Mouse (Mus musculus) left cerebral cortex, adult 9 months (tissue): ENCODE measurements around the gene Smok3a.
"Not testable (repeated sequence)": the region's sequence is repeated elsewhere in the genome, so short reads cannot be mapped to it uniquely, and the experiment has no call there.

ENCODE experiments used
- DNase-seq, 2 experiments: peaks; one replicate each; pipeline ENCODE4 v3.0.0; 2022; ENCODE audit warnings: low spot score in 2 of 2

The Smok3a gene

GRCm38 (mm10) chr5:138020961-138021479, at the start of gene Smok3a, which contains the start of gene Smok3b:
TSS of gene Smok3a (plus strand) at chr5:138021261.
TSS of gene Smok3b (plus strand) at chr5:138021429.
- not testable (repeated sequence) for DNase-seq

- DNase-seq = no peak
Measured at GRCm38 (mm10) chr5:137973161-137973560, 47.9 kb upstream of the Smok3a start.

GRCm38 (mm10) chr5:137973738-137974137, 47.3 kb upstream of the Smok3a start:
- no peak for DNase-seq

- DNase-seq = no peak
Measured at GRCm38 (mm10) chr5:137974724-137975123, 46.3 kb upstream of the Smok3a start.

GRCm38 (mm10) chr5:137975434-137975833, 45.6 kb upstream of the Smok3a start:
- no peak for DNase-seq

- DNase-seq = no peak
Measured at GRCm38 (mm10) chr5:137977291-137977690, 43.8 kb upstream of the Smok3a start.

- DNase-seq = no peak
Measured at GRCm38 (mm10) chr5:137979081-137979480, 42.0 kb upstream of the Smok3a start.

- DNase-seq = no peak
Measured at GRCm38 (mm10) chr5:137981300-137981699, 39.8 kb upstream of the Smok3a start, which contains the start of gene Azgp1. TSS of gene Azgp1 (plus strand) at chr5:137981520.

- DNase-seq = no peak
Measured at GRCm38 (mm10) chr5:137986351-137986750, 34.7 kb upstream of the Smok3a start.

- no peak for DNase-seq
Measured at GRCm38 (mm10) chr5:138009437-138009836, 11.6 kb upstream of the Smok3a start.

GRCm38 (mm10) chr5:138012382-138012781, 8.7 kb upstream of the Smok3a start:
- no peak for DNase-seq

- no peak for DNase-seq
Measured at GRCm38 (mm10) chr5:138016530-138016929, 4.5 kb upstream of the Smok3a start.

- no peak for DNase-seq
Measured at GRCm38 (mm10) chr5:138016997-138017396, 4.1 kb upstream of the Smok3a start.

- DNase-seq = not testable (repeated sequence)
Measured at GRCm38 (mm10) chr5:138019577-138019976, 1.5 kb upstream of the Smok3a start.

GRCm38 (mm10) chr5:138052894-138053293, 31.8 kb downstream of the Smok3a start, which contains the start of gene Smok3c:
TSS of gene Smok3c (plus strand) at chr5:138053194.
- not testable (repeated sequence) for DNase-seq

- DNase-seq = no peak
Measured at GRCm38 (mm10) chr5:138073803-138074202, 52.7 kb downstream of the Smok3a start.

GRCm38 (mm10) chr5:138075684-138076083, 54.6 kb downstream of the Smok3a start:
- no peak for DNase-seq

GRCm38 (mm10) chr5:138076148-138076547, 55.1 kb downstream of the Smok3a start:
- DNase-seq = no peak

GRCm38 (mm10) chr5:138080456-138080855, 59.4 kb downstream of the Smok3a start:
- DNase-seq = no peak

GRCm38 (mm10) chr5:138081446-138081845, 60.4 kb downstream of the Smok3a start:
- DNase-seq = no peak

GRCm38 (mm10) chr5:138083318-138083900, 62.3 kb downstream of the Smok3a start:
- no peak for DNase-seq

GRCm38 (mm10) chr5:138083936-138084335, 62.9 kb downstream of the Smok3a start:
- DNase-seq = no peak
